Mouse (Mus musculus) intestine, postnatal 0 days (tissue): ENCODE measurements at regions not wholly inside any gene's neighbourhood (a gene's known extent, or its start where the extent isn't known, plus 50 kb on each side); places are given as distances from the start of the nearest gene placed in this dataset.

Experiments used
- ATAC-seq: fragments of 200-750 bp; cut with Nextera tagmentation; 2 replicates; pipeline ENCODE4 v1.8.0; 2017; ENCODE audit warnings: mild to moderate bottlenecking, moderate TSS enrichment, moderate library complexity
- H3K27ac ChIP-seq: fragments of 300-500 bp; sonication (generic); 2 replicates; pipeline ENCODE4 v1.5.1; 2014; ENCODE audit warnings: mild to moderate bottlenecking, low read depth, low read length, moderate library complexity
- H3K27me3 ChIP-seq: fragments of 300-500 bp; sonication (generic); replicated peaks from 2 replicates; pipeline ENCODE4 v1.6.1; 2014; ENCODE audit warnings: low read length, mixed read lengths; ENCODE audit not compliant: control insufficient read depth, insufficient read depth
- H3K36me3 ChIP-seq: fragments of 300-500 bp; sonication (generic); 2 replicates; pipeline ENCODE4 v1.6.1; 2014; ENCODE audit warnings: mild to moderate bottlenecking, moderate library complexity; ENCODE audit not compliant: control insufficient read depth, insufficient read depth
- H3K4me1 ChIP-seq: fragments of 300-500 bp; sonication (generic); replicated peaks from 2 replicates; pipeline ENCODE4 v1.6.1; 2014; ENCODE audit warnings: antibody characterized with exemption, low read length, mixed read lengths; ENCODE audit not compliant: control insufficient read depth, insufficient read depth
- H3K4me2 ChIP-seq: fragments of 300-500 bp; sonication (generic); replicated peaks from 2 replicates; pipeline ENCODE4 v1.6.1; 2014; ENCODE audit warnings: low read depth, mild to moderate bottlenecking, moderate library complexity
- H3K4me3 ChIP-seq: fragments of 300-500 bp; sonication (generic); 2 replicates; pipeline ENCODE4 v1.5.1; 2014; ENCODE audit warnings: low read depth, low read length
- H3K9ac ChIP-seq: fragments of 300-500 bp; sonication (generic); 2 replicates; pipeline ENCODE4 v1.6.1; 2014; ENCODE audit warnings: mild to moderate bottlenecking, low read depth, low read length
- H3K9me3 ChIP-seq: fragments of 300-500 bp; sonication (generic); 2 replicates; pipeline ENCODE4 v1.6.1; 2016; ENCODE audit warnings: mixed run types; ENCODE audit not compliant: control insufficient read depth
- CTCF ChIP-seq: sonication (generic); IDR thresholded peaks from 2 replicates; pipeline ENCODE4 v1.5.1; 2016; ENCODE audit warnings: low read depth, mild to moderate bottlenecking, control low read depth, antibody characterized with exemption, moderate library complexity
- WGBS: fragments of 180-500 bp; shearing (Covaris S2); extraction: QIAGEN DNeasy Blood & Tissue Kit; methylation state at CpG from one replicate; pipeline ENCODE4 v1.1.7; 2014; 5-methylcytosine and 5-hydroxymethylcytosine counted together

DNA sequence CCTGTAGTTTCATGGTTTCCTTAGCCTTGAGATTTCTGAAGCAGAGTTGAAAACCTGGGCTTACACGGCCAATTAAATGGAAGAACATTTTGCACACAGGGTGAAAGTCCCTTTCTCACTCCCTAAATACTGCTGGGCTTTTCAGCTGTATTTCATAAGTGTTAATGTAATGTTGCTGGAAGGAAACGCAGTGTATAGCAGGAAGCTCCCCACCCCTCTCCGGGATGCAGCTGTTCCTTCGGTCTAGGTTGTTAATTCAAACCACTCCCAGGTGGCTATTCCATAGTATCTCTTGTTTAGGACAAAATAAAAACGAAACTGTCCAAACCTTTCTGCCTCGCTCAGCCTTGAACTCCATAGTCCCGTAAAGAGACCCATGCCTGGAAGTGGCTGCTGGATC is 269.4 kb upstream of the Habp2 start:
- Histone ChIP-seq H3K27ac (no peak overlapping the region), H3K4me2 (no peak overlapping the region), H3K4me3 (no peak overlapping the region), H3K27me3 (no peaks in the 10 kb centered on the region), H3K9ac (no peak overlapping the region), H3K36me3 (no peaks in the 10 kb centered on the region), H3K9me3 (no peaks in the 10 kb centered on the region), H3K4me1 (no peaks in the 10 kb centered on the region)
- WGBS, result 60% methylated on average over 7 of the region's 7 CpGs
- ATAC-seq, result no peak
- no peak for TF ChIP-seq CTCF

- Histone ChIP-seq H3K4me2 (no peak overlapping the region), H3K4me3 (no peak overlapping the region), H3K9me3 (no peaks in the 10 kb centered on the region), H3K4me1 (no peaks in the 10 kb centered on the region), H3K9ac (no peak overlapping the region), H3K36me3 (no peaks in the 10 kb centered on the region), H3K27me3 (no peaks in the 10 kb centered on the region), H3K27ac (no peak overlapping the region)
- 59% methylated on average over 7 of the region's 7 CpGs for WGBS
- ATAC-seq, result no peak
- TF ChIP-seq CTCF, result no peak
Observed at GRCm38 (mm10) chr19:56019143-56019542, 267.8 kb upstream of the Habp2 start.

- ATAC-seq, result no peak
- Histone ChIP-seq H3K36me3 (no peaks in the 10 kb centered on the region), H3K27me3 (no peaks in the 10 kb centered on the region), H3K27ac (no peak overlapping the region), H3K4me3 (no peak overlapping the region), H3K9me3 (no peaks in the 10 kb centered on the region), H3K4me1 (no peaks in the 10 kb centered on the region), H3K4me2 (no peak overlapping the region), H3K9ac (no peak overlapping the region)
- 54% methylated on average over 6 of the region's 6 CpGs for WGBS
- no peak for TF ChIP-seq CTCF
Observed at GRCm38 (mm10) chr19:56022348-56022747, 264.6 kb upstream of the Habp2 start.

DNA sequence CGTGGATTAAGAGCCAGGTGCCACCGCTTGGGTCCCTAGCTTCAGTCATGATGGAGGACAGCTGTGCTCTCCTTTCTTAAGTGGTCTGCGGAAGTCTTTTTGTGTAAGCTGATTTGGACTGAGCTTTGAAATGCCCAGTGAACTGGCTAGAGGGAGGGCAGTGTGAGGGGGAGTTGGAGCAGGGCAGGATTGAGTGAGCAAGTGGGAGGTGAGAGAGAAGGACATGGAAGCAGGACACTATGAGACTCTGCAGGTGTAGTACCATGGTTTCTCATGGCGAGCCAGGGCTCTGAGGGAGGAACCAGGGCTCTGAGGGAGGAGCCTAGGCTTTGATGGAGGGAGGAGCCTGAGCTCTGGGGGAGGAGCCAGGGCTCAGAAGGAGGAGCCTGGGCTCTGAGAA is 262.3 kb upstream of the Habp2 start:
- Histone ChIP-seq H3K27me3 (no peaks in the 10 kb centered on the region), H3K27ac (no peak overlapping the region), H3K9me3 (no peaks in the 10 kb centered on the region), H3K4me2 (no peak overlapping the region), H3K9ac (no peak overlapping the region), H3K4me1 (no peaks in the 10 kb centered on the region), H3K4me3 (no peak overlapping the region), H3K36me3 (no peaks in the 10 kb centered on the region)
- WGBS, result 81% methylated on average over 4 of the region's 4 CpGs
- ATAC-seq, result no peak
- TF ChIP-seq CTCF, result no peak

DNA sequence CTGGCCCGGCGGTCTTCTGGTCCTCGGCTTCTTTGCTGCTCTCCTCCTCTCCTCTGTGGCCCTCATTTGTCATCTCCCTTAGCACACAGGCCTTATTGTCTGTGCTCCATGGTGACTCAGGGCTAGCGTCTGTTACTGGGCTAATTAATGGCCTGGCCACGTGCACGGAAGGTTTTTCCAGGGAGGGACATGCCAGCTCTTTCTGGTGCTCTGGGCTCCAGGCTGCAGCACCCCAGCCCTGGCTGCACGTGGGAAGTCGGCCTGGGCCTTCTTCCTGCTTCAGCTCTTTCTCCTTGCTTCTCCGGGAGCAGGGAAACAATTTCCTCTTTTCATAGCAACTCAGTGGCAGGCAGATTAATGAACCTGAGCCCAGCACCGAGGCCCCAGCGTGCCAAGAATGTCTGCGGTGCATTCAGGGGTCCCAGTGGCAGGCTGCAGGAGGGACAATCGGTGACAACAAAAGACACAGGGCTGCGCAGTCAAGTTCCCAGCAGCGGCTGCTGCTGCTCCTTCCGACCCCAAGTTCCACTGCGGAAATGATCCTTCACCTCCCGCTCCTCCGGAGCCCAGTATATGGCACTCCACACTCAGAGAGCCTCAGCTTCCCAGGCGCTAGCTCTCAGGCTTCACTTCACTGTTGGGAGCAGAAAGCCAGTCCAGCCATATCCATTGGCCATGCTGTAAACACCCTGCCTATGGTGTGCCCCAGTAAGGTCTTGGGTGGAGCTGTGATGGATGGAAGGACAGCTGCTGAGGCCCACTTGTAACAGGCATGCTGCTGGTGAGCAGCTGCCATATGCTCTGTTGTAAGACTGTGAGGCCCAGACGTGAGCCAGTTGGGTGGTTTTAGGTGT is 257.3 kb upstream of the Habp2 start:
- Histone ChIP-seq H3K9me3 (no peaks in the 10 kb centered on the region), H3K9ac (no peak overlapping the region), H3K4me2 (no peak overlapping the region), H3K36me3 (no peaks in the 10 kb centered on the region), H3K27me3 (no peaks in the 10 kb centered on the region), H3K4me1 (no peaks in the 10 kb centered on the region), H3K4me3 (no peak overlapping the region), H3K27ac (no peak overlapping the region)
- 44% methylated on average over 21 of the region's 21 CpGs for WGBS
- no peak for ATAC-seq
- TF ChIP-seq CTCF, result no peak

DNA sequence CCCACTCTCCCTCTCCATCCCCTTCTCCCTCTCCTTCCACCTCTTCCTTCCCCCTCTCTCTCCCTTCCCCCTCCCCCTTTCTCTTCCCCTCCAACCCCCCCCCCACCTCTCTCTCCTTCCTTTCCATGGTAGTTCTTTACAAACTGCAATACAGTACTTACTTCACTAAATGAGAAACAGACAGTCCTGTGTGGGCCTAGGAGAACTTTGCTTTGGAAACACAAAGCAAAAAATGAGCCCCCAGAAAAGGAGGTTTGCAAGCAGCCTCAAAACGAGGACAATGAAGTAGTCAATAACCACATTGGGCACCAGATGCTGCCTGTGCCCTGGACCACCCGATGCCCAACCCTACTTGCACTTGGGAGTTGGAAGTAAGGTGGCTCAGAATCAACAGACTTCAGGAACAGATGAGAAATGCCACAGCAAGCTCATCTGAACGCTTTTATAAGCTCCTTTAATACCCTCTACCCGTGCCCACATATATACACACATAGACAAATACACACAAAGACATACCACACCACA is 256.5 kb upstream of the Habp2 start:
- H3K9ac ChIP-seq, result no peak overlapping the region
- no peaks in the 10 kb centered on the region; the same call in 1 of the 2 replicates for H3K4me1 ChIP-seq
- H3K4me3 ChIP-seq, result no peak overlapping the region
- H3K36me3 ChIP-seq, result no peaks in the 10 kb centered on the region
- no peak overlapping the region for H3K27ac ChIP-seq
- no peak for TF ChIP-seq CTCF
- no peaks in the 10 kb centered on the region for H3K9me3 ChIP-seq
- no peak overlapping the region for H3K4me2 ChIP-seq
- 70% methylated on average over 4 of the region's 4 CpGs for WGBS
- no peaks in the 10 kb centered on the region for H3K27me3 ChIP-seq
- no peak for ATAC-seq
